ENCODE assay signal across 7 mouse cellular contexts in genomic region chr12:9570496-9570995, GRCm38 (mm10). TPM values are rescaled to one million over a fixed set of nuclear protein-coding genes. Genes with fewer than 3 reads are reported as not detected.
DNase-seq lines count a peak whose midpoint lies in the region; ATAC-seq and TF ChIP-seq lines count a peak whose summit lies in the region.

No protein-coding gene starts in this region.

- H3K4me2 ChIP-seq in lung, postnatal 0 days (replicated peaks; ENCODE audit: low read depth, low read length) = peak overlapping the region; percentile 63
- H3K4me2 ChIP-seq in heart, embryonic 16.5 days (ENCODE audit: low read depth, low read length) = peak overlapping the region; percentile 89
- H3K4me2 ChIP-seq in liver, embryonic 15.5 days = peak overlapping the region; percentile 57

- TF ChIP-seq EP300 in lung, postnatal 0 days (IDR thresholded peaks at IDR 0.05) = no peak

- no peak for TF ChIP-seq CTCF in lung, postnatal 0 days (IDR thresholded peaks at IDR 0.05)

- under 1% methylated on average over 17 of the region's 17 CpGs for WGBS in lung, postnatal 0 days
- under 1% methylated on average over 17 of the region's 17 CpGs for WGBS in heart, embryonic 16.5 days
- under 1% methylated on average over 17 of the region's 17 CpGs for WGBS in liver, embryonic 15.5 days (ENCODE audit: insufficient replicate concordance)

- no peaks in the 10 kb centered on the region for H3K9me3 ChIP-seq in lung, postnatal 0 days (ENCODE audit: low read length)
- no peaks in the 10 kb centered on the region for H3K9me3 ChIP-seq in heart, embryonic 16.5 days (replicated peaks; ENCODE audit: control insufficient read depth, low read length)
- no peaks in the 10 kb centered on the region for H3K9me3 ChIP-seq in liver, embryonic 15.5 days (replicated peaks)

- H3K4me3 ChIP-seq in lung, postnatal 0 days (ENCODE audit: low read depth, low read length) = peak overlapping the region; percentile 48
- peak overlapping the region; percentile 63 for H3K4me3 ChIP-seq in heart, embryonic 16.5 days (ENCODE audit: low read length)
- peak overlapping the region; percentile 32 for H3K4me3 ChIP-seq in liver, embryonic 15.5 days (replicated peaks)

- H3K9ac ChIP-seq in lung, postnatal 0 days (replicated peaks; ENCODE audit: low read depth) = 0 out of 2 replicates have a peak overlapping the region, but pooled peaks have one; percentile 2
- peak overlapping the region; percentile 35 for H3K9ac ChIP-seq in heart, embryonic 16.5 days (ENCODE audit: low read length)
- no peak overlapping the region; the same call in 1 of the 2 replicates for H3K9ac ChIP-seq in liver, embryonic 15.5 days

- DNase-seq in lung, postnatal 0 days (ENCODE audit: low spot score) = no peak
- no peak for DNase-seq in lung, postnatal 4 days
- DNase-seq in adrenal gland, adult 18-20 months (ENCODE audit: low spot score in 2 of 2) = no peak
- no peak for DNase-seq in left cerebral cortex, adult 9 months (ENCODE audit: low spot score in 2 of 2)
- no peak for DNase-seq in urinary bladder, postnatal 10 days (ENCODE audit: low spot score)

- no peaks in the 10 kb centered on the region for H3K4me1 ChIP-seq in lung, postnatal 0 days (ENCODE audit: insufficient read depth, low read depth, low read length)
- H3K4me1 ChIP-seq in heart, embryonic 16.5 days (ENCODE audit: control insufficient read depth, insufficient read depth, low read length) = 0 out of 2 replicates have a peak, but pooled peaks cover 11% of the 10 kb centered on the region
- H3K4me1 ChIP-seq in liver, embryonic 15.5 days (replicated peaks) = no peaks in the 10 kb centered on the region

- H3K36me3 ChIP-seq in lung, postnatal 0 days (ENCODE audit: insufficient read depth, low read length) = no peaks in the 10 kb centered on the region
- H3K36me3 ChIP-seq in heart, embryonic 16.5 days (ENCODE audit: control insufficient read depth, insufficient read depth) = no peaks in the 10 kb centered on the region
- H3K36me3 ChIP-seq in liver, embryonic 15.5 days (replicated peaks) = no peaks in the 10 kb centered on the region

- no peak for ATAC-seq in lung, postnatal 0 days
- ATAC-seq in heart, embryonic 16.5 days (replicated peaks; ENCODE audit: extremely low read depth, insufficient read depth, low FRiP score) = no peak
- no peak for ATAC-seq in liver, embryonic 15.5 days (ENCODE audit: insufficient read depth)

- H3K27ac ChIP-seq in lung, postnatal 0 days (ENCODE audit: low read length) = no peak overlapping the region
- H3K27ac ChIP-seq in heart, embryonic 16.5 days (ENCODE audit: low read length) = no peak overlapping the region
- H3K27ac ChIP-seq in liver, embryonic 15.5 days (replicated peaks) = no peak overlapping the region

- peaks cover 14% of the 10 kb centered on the region for H3K27me3 ChIP-seq in lung, postnatal 0 days (replicated peaks; ENCODE audit: insufficient read depth, low read length)
- peaks cover 32% of the 10 kb centered on the region for H3K27me3 ChIP-seq in heart, embryonic 16.5 days (ENCODE audit: control insufficient read depth, insufficient read depth, low read length)
- H3K27me3 ChIP-seq in liver, embryonic 15.5 days = peaks cover 60% of the 10 kb centered on the region

RNA-seq across cellular contexts. Expression of gene Osr1, which starts 0.6 kb away (rescaled TPM):
- polyA plus RNA-seq in lung, postnatal 0 days (2015; fragmentation: Nextera tagmentation; extraction: Ambion mirVana) = 8.2 and 10.8 TPM in 2 replicates
- 10.4 and 10.8 TPM in 2 replicates for polyA plus RNA-seq in heart, embryonic 16.5 days (2015; fragmentation: Nextera tagmentation; extraction: Ambion mirVana)
- polyA plus RNA-seq in liver, embryonic 15.5 days (2015; fragmentation: Nextera tagmentation; extraction: Ambion mirVana) = 0.50 and 0.63 TPM in 2 replicates
- total RNA-seq in adrenal gland, adult 18-20 months (2021) = 1 to 10 TPM; 2.5 to 4.4 TPM
